Mouse (Mus musculus) R1 (cell line): ENCODE measurements around the gene Pla2g2f.

ENCODE experiments used
- DNase-seq: peaks from one replicate; pipeline ENCODE4 v3.0.0-alpha.2; 2018; ENCODE audit warnings: low read depth, low spot score

Pla2g2f gene

DNA sequence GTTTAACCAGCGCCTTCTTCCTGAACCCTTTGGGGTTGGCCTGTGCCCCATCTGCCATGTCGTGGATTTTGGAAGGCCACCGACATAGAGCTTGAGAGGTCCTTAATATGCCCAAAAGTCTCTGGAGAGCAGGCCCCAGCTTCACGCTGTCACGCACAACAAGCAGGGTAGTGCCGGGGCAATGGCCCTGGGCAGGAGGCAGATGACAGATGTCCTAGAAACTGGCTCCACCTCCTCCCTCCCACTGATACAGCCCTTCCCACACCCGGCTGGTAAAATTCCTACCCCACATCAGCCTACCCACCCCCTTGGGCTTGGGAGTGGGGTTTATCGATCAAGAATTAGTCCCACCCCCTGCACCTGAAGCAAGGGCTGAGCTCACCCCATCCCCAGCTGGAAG, at the start of gene Pla2g2f:
Gene Pla2g2f (minus strand): TSS at position 211 of the 400 bp plus-strand sequence.
- no peak for DNase-seq

DNA sequence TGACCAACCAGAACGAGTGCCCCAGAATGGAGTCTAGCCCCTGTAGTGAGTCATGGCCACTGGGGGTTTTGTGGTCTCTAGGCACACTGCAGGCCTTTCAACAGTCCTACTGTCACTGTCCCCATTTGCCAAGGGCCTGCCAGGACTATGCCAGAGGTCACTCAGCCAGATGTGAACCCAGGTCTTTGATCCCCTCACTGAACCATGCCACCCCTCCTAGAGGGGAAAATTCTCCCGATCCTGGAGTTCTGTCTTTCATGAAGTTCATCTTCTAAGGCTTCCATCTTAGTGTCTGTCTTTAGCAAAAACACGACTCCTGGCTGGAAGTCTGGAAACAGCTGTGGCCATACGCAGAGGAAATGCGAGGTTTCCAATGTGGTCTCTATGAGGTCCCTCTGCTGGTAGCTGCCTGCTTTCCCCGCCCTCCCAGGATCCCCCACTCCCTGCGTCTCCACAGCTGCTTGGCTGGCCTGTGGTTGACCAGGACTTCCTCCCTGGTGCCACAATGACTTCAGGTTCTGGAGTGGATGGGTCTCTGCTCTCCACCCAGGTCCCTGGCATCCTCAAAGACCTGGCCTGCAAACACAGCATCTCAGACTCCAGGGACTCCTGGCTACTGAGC, 49.6 kb upstream of the Pla2g2f start:
- no peak for DNase-seq

DNA sequence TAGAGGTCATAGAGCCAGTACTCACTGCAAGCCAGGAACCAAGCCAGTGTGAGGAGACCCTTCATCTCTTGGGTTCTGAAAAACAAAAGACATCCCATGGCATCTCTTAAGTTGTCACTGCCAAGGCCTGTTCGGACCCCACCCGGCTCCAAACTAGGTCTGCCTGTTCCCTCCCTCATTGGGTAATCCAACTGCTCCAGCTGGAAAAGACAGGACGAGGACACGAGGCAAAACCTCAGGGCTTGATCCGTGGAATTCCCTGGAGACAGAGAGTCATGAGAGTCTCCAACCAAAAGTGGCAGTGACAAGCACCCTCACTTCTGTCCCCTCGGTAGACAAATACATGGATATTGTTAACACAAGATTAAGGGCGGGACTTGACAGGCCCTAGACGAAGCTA, 48.7 kb upstream of the Pla2g2f start:
- no peak for DNase-seq

DNA sequence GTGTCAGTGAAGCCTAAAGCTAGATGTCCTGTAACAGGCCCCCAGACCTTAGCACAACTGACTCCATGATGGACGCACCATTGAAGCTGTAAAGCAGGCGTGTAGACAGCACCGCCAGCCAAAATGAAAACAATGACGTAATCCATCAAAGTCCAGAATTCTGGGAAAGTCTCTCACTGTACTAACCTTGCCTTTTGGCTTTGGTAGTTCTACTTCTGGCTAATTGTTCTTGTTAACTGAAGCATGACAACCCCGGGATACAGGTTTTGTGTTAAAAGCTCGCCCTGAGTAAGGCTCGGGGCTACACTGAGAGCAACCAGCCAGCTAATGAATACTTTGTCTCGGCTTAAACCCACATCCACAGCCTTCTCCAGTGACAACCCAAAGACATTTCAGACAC, 47.8 kb upstream of the Pla2g2f start:
- DNase-seq: peak; percentile 46

DNA sequence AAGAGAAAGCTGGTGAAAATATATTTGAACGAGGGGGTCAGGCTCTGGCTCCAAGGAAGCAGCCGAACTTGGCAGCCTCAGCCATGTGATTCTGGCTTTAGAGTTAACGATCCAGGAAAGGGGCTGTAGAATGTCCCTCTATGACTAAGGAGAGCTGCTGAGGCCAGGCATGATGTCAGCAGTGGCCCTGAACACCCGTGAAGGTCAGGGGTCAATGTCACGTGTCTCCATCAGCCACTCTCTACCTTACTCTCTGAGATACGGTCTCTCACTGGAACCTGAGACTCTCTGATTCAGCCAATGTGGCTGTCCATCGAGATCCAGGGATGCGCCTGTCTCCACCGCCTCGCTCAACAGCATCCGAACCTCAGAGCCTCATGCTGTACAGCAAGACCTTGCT, 45.5 kb upstream of the Pla2g2f start:
- DNase-seq: no peak

DNA sequence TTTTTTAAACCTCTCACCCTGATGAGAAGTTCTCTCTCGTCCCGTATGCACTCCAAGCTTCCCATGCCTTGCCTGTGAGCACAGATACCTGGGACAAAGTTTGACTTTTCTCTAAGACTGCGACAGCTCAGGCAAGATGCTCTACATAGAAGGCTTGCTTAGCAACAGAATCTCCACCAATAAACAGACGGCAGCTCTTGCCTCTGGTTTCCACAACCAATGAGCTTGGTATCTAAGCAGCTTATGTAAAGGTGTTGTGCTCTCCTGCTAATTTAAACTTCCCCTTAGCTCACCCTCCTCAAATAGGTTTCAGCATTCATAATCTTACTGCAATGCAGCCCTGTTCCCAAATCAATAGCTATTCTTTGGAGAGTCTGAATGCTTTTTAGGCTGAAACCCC, 44.2 kb upstream of the Pla2g2f start:
- no peak for DNase-seq

DNA sequence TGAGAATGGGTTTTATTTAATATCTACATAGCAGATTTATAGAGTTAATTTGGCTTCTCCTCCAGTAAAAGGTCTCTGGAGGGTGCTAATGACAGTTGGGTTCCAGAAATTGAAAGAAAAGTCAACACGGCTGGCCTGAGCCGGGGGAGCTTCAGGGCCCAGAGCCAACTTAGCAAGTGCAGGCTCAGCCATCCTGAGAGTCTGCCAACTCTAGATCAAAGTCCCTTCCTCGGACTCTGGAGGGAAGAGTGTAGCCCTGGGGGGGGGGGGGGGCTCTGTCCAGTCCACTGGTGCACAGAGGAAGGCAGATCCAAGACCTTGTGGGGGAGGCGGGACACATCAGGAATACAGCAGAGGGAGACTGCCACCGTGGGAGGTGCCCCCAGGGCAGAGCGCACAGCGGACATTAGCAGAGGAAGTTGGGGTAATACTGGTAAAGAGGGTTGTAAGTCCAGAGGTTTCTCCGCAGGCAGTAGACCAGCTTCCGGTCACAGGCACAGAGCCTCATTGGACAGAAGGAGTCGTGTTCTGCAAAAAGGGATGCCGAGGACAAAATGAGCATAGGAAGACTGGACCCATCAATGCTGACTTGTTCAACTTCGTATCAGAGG, 42.8 kb upstream of the Pla2g2f start:
- DNase-seq: no peak

DNA sequence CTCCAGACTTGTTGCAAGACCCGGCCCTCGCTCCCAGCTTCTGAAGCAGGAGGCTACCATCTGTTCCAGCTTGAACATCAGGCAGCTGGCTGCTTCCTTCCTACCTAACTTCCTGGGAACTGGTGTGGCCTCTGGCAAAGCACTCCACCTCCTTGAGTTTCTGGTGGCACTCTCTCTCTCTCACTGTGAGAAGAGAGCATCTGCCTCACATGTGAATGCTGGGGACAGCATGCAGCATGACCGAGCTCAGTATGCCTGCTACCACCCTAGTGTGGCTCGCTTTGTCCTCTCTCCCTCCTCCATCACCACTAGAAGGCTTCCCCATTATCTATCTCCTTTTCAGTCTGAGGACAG, 39.8 kb upstream of the Pla2g2f start:
- no peak for DNase-seq

DNA sequence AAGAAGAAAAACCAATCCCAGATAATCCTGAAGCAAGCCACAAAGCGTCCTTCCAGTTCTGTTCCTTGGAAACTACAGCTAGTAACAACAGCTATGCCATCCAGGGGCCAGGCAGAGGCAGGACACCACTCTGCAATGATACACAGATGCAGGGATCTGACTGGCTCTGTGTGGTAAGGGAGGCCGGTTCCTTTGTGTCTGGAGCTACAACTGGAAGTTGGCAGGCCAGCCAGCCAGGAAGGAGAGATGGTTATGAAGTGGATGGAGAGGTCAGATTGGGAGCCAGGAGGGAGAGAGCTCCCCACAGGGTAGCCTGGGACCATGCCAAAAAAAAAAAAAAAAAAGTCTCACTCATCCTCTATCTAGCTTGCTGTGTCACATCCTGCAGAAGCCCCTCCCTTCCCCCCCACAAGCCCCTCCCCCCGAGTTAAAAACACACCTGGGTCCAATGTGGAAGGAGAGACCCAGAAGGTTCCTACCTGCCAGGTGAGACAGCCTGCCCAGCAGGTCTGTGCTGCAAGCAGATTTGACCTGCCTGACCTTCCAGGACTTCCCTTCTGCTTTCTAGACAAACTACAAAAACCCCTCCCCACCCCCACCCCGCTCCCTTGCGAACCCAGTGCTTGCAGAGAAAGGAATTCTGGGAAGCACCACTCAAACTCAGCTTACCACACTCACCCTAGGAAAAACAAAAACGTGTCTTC, 39.2 kb upstream of the Pla2g2f start:
- DNase-seq: peak; percentile 49

DNA sequence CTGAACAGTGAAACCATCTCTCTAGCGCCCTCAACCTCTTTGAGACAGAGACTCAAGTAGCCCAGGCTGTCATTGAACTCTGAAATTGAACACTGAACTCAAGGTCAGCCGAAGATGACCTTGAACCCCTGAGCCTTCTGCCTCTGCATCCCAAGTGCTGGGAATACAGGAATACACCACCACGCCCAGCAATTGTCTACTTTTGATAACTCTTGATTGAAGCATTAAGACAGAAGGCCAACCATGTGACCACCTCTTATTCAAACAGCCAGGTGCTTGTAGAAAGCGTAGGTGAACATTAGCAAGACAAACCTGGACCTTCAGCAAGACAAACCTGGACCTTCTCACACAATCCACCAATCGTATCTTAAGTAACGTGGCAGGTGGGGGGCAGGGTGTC, 36.9 kb upstream of the Pla2g2f start:
- peak; percentile 94 for DNase-seq

DNA sequence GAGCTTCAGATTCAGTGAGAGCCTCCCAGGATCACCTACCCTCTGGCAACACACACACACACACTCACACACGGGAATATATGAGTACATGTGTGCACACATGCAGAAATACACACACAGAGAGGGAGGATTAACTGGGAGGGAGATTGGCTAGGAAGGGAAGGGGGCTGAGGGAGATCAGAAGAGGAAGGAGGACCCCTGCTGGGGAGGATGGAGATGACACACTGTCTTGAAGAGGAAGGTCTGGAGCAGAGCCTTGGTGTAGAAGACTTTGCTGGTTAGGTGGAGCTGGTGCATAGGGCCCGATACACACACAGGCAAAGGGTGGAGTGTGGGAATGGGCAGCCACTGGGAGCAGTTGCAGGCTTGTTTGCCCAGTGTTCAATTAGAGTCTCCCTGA, 35.9 kb upstream of the Pla2g2f start:
- peak; percentile 73 for DNase-seq

DNA sequence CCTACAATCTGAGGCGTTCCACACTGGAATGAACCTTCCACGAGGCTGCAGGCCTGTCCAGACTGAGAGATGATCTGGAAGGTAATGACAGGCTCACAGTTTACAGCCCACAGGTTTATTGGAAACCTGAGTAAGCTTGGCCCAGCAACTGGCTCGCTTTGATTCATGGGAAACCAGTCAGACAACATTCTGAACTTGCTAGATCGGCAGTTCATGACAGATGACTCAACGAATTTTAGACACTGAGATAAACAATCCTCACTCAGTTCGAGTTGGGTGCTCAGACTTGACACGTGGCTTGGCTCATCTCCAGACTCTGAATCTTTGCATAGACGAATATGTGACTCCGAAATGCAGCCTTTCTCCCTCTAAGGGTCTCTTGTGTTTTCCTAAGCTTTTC, 35.2 kb upstream of the Pla2g2f start:
- peak; percentile 21 for DNase-seq

DNA sequence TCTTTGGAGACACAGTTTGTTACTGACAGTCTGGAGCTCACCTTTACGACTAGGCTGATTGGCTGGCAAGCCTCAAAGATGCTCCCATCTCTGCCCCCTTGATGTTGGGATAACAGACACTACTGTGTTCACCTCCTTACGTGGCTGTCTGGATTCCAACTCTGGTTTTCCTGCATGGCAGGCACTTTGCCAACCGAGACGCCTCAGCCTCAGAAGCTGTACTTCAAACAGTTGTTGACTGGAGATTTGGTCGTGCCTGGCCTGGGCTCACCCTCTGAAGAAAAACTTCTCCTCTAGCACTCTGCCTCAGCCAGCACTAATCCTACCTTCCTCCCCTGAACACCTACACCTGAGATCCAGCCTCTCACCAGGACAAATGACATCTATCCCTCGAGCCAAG, 34.0 kb upstream of the Pla2g2f start:
- DNase-seq: no peak

DNA sequence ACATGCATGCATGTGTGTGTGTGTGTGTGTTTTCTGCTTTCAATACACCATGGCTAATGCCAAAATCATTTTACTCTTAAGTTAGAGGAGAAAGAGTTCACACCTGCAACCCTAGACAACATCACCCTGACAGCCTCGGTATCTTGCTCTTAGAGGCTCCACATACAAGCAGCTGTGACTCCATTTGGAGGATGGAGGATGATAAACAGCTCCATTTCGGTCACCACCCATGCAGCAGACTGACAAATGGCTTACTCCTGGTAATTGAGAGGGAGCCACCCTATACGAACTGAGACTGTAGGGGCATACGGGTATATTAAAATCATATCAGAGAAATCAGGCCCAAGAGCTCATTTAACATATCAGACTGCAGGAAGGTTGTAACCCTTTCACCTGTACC, 31.0 kb upstream of the Pla2g2f start:
- DNase-seq: no peak

DNA sequence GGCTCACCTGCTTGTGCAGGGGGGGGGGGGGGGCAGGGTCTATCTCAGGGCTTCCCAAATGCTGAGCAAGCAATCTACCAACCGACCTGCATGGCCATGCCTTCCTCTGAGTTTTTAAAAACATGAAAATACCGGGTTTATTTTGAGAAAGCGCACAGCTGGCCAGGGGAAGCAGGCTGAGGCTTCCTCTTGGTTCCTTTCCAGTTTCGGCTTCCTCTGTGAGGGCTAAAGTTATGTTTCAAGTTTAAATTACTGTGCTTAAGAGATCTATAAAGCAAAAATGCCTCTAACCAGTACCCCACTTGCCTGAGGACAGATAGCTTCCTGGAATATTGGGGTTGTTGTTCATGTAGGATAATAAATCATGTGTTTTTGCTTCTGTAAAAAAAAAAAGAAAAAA, 28.7 kb upstream of the Pla2g2f start:
- no peak for DNase-seq

DNA sequence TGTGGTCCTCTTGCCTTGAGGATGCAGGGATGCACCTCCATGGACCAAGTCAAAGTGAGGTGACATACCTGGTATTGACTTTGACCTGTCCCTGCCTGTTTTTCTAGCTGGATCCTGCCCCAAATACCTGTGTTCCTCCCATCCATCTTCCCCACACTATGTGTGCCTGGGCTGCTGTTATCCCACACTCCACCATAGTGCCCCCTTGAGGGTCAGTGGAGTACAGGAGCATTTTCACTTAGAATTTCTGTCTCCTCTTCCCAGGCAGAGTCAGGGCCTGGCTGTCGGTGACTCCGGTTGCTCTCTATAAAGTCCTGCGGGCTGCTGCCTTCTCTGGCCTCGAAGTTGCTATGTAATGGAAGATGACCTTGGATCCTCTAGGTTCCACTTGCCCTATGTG, 28.3 kb upstream of the Pla2g2f start:
- DNase-seq: peak; percentile 30

DNA sequence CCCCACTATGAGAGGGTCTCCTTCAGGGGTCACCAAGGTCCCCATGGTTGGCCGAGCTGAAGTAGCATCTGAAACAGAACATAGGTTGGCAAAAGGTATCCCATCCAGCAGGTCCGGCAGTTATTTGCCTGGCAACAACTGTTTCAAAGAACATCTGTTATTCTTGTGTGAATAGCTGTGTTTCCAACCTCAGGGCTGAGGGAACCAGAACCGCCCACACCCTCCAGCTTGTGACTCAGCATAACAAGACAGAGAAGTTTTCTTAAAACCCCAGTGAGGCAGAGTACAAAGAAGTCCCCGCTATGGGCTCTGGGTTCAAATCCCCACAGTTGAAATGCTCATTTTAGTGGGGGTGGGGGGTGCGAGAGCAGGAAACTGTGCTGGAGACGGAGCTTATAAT, 24.7 kb upstream of the Pla2g2f start:
- peak; percentile 31 for DNase-seq

DNA sequence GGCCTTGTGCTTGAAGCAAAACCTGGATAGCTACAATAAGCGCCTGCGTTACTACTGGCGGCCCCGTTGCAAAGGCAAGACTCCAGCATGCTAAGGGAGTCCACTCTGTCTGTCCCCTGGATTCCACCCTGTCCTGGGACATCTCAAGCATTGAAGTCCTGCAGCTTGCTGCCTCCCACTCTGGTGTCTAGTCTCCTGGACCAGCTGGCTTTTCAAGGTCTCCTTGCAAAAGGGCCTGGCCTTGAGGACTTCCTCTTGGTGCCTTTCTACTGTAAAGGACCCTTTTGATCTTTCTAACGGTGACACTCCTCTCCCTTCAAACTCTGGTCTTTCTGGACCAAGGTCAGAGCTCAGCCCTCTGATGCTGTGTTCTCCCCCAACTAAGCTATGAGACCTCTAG, 22.9 kb upstream of the Pla2g2f start:
- no peak for DNase-seq

DNA sequence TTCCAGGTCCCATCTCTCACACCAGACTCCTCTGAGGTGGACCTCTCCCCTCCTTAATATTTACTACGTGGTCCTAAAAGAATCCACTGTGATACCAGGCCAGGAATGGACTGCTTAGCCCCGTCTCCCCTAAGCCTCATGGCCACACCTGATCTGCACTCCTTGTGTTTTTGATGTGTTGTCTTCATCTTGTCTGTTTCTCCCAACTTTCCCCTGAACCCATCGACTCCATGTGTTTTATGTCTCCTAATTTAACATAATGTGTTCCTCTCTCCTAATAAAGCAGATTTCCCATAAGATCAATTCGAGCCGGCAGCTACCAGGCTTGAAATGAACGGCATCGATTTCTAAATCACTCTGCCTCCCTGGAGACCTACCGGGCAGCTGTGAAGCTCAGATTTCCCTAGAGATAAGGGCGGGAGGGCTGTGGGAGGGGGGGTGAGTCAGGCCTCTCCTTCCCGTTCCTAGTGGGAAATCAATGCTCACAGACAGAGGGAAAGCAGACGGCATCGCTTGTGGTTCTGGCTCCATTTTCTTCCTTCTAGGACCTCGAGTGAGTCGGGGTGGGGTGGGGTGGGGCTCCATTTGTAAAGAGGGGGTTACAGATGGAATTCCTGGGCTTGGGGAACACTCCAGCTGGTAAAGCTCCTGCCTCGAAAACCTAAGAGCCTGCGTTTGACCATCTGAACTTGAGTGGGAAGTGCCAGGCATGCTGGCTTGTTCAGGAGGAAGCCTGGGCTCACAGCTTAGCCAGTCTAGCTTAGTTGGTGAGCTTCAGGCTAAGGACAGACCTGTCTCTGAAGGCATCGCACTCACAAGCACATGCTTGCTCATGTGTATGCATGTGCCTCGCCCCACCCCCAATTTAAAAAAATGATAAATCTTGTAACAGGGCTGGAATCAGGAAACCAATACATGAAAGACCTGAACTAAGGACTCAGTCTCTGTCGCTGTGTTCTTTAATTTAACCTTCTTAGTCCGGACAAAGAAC, 20.3 kb upstream of the Pla2g2f start:
- DNase-seq: no peak

DNA sequence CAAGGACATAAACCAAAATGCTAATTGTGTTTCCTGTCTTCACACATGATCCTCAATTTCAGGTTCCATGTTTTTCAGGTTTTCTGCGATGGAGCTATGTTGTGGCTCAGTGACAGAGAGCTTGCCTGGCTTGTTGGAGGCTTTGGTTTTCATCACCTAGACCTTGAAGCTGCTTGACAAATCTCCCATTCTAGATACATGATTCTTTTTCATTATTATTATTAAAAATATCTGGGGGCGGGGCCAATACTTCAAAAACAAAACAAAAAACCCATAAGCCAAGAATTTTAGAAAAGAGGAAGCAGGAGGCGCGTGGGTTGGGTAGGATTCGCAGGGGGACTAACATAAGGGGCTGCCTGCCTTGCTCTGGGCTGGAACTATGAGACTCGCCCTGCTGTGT, 18.0 kb upstream of the Pla2g2f start, which contains the start of gene Pla2g2d:
Gene Pla2g2d (plus strand): TSS at position 301 of the 400 bp plus-strand sequence.
- no peak for DNase-seq

DNA sequence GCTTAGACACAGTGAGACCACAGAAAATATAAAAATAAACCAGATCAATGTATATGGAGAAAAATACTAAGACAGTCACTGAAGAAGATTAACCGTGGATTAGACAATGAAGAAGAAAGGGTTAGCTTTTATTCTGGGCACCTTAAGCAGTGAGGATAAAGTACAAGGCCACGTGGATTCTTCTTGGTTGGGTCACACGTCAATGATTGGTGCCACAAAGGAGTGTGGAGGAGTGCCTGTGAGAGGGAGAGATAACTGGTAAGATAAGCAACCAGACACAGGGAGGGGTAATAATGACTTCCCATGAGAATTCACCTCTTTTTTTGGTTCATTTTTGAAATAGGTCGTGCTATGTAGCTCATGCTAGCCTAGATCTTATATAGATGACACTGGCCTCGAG, 15.0 kb upstream of the Pla2g2f start:
- no peak for DNase-seq

DNA sequence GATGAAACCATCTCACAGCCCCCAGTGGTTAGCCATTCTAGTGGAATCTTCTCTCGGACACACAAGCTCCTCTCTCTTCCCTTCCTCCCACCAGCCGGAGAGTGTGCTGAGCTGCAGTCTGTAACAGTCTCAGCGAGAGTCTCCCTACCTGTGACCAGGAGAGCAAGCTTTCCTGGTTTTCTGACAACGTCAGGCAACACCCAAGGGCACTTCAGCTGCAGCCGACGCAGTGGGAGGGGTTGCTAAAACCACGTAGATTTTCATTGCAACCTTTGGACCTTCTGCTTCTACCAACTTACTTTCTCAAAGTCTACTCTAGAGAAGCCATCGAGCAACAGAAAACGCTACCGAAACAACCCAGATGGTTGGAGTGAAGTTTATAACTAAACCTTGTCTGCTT, 14.5 kb upstream of the Pla2g2f start:
- DNase-seq: no peak
